Mouse (Mus musculus) kidney, adult 2 months (tissue): ENCODE results near the gene Nutf2-ps1. TPM values are rescaled to one million over a fixed set of nuclear protein-coding genes. Genes with fewer than 3 reads are reported as not detected.

Experiments used
- DNase-seq: peaks from one replicate; pipeline ENCODE4 v3.0.0; 2021
- H3K27ac ChIP-seq: fragments of 200-500 bp; 2 replicates; pipeline ENCODE4 v1.5.1; 2012; ENCODE audit warnings: low read depth, low read length, control low read depth, inconsistent platforms; ENCODE audit not compliant: insufficient read depth
- H3K27me3 ChIP-seq: fragments of 200-500 bp; replicated peaks from 2 replicates; pipeline ENCODE4 v1.6.1; 2012; ENCODE audit warnings: mild to moderate bottlenecking, moderate library complexity, low read length, inconsistent platforms; ENCODE audit not compliant: control insufficient read depth, insufficient read depth
- H3K36me3 ChIP-seq: fragments of 200-500 bp; 2 replicates; pipeline ENCODE4 v1.6.1; 2012; ENCODE audit warnings: mild to moderate bottlenecking, moderate library complexity, low read length, inconsistent platforms; ENCODE audit not compliant: control insufficient read depth, insufficient read depth
- H3K4me1 ChIP-seq: fragments of 200-500 bp; 2 replicates; pipeline ENCODE4 v1.6.1; 2011; ENCODE audit warnings: low read length; ENCODE audit not compliant: control insufficient read depth, insufficient read depth
- H3K4me3 ChIP-seq: fragments of 200-500 bp; 2 replicates; pipeline ENCODE4 v1.5.1; 2011; ENCODE audit warnings: mild to moderate bottlenecking, low read depth, low read length, control low read depth; ENCODE audit not compliant: insufficient read depth
- CTCF ChIP-seq: fragments of 200-500 bp; conservative IDR thresholded peaks from 2 replicates; pipeline ENCODE4 v1.5.1; 2011; ENCODE audit warnings: low read depth, mild to moderate bottlenecking, control low read depth, low read length, moderate library complexity, mixed read lengths; ENCODE audit not compliant: insufficient read depth, insufficient read length
- POLR2A ChIP-seq: fragments of 200-500 bp; IDR thresholded peaks from one replicate; pipeline ENCODE4 v1.6.1; 2011; ENCODE audit warnings: low read depth, low read length, control low read depth
- WGBS: fragments of 180-500 bp; shearing (Covaris S2); methylation state at CpG from one replicate; pipeline ENCODE4 v1.1.7; 2018; 5-methylcytosine and 5-hydroxymethylcytosine counted together
- polyA plus RNA-seq: library from polyadenylated mRNA; depleted of rRNA; stranded (reverse); fragments of >200 nt; gene quantifications from 2 replicates; pipeline ENCODE4 v1.2.3, GENCODE M21; 2012

Gene Nutf2-ps1
- polyA plus RNA-seq, 1 experiment = 96.4 TPM

DNA sequence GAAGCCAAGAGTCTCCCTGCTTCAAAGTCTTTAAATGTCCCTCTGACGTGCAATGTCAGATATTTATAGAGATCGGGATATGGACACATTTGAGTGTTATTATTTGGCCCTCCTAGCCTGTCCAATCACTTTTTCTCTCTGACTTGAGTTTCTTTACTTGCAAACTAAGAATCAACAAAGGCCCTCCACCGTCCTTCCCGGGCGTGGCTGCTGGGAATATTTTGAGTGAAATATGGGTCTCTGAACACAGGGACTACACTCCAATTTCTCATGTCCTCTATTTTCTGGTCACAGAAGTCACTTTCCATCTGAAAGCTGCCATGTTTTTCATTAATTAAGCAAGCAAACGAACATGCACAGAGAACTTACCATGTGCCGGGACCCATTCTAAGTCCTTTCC lies 14.3 kb downstream of the Nutf2-ps1 start:
- no peak for TF ChIP-seq CTCF
- no peak for TF ChIP-seq POLR2A
- H3K27me3 ChIP-seq = no peaks in the 10 kb centered on the region
- H3K27ac ChIP-seq = no peak overlapping the region
- 92% methylated on average over 7 of the region's 7 CpGs for WGBS
- no peaks in the 10 kb centered on the region for H3K36me3 ChIP-seq
- H3K4me3 ChIP-seq = no peak overlapping the region
- peaks cover 9% of the 10 kb centered on the region for H3K4me1 ChIP-seq
- no peak for DNase-seq

DNA sequence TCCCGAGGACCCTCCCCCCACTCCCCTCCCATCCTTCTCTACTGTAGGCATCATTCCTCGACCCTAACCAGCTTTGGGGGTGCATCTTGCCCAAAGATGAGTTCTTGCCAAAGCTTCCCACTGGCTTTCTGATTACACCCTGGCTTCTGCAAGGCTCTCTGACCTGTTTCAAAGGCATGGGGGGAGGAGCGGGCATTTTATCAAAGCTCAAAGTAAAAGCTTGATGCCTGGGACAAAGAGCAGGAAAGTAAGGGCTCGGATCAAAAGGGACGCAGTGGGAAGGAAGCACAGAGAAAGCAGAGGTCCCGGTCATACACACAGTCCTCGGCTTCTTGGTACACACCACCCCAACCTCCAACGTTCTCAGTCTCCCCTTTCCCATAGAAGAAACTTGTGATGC lies 14.7 kb downstream of the Nutf2-ps1 start:
- no peak for TF ChIP-seq POLR2A
- no peak for TF ChIP-seq CTCF
- Histone ChIP-seq H3K27me3 (no peaks in the 10 kb centered on the region), H3K4me1 (peaks cover 9% of the 10 kb centered on the region), H3K36me3 (no peaks in the 10 kb centered on the region), H3K4me3 (no peak overlapping the region), H3K27ac (no peak overlapping the region)
- DNase-seq = no peak
- 78% methylated on average over 8 of the region's 8 CpGs for WGBS

DNA sequence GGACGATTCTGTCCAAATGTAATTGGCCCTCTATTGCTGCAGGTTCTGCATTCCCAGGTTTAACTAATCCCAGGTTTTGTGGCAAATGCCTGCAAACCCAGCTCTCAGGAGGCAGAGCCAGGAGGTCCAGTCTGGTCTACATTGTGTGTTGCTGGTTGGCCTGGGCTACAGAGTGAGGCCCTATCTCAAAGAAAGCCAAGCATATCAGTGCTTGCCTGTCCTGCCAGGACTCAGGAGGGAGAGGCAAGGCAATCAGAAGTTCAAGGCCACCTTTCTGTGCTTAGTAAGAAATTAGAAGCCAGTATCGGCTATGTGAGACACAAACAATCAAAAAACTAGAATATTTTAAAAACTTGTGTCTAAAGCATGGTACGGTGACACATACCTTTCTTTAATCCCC lies 15.7 kb downstream of the Nutf2-ps1 start:
- no peak for TF ChIP-seq CTCF
- no peak for TF ChIP-seq POLR2A
- Histone ChIP-seq H3K27ac (no peak overlapping the region), H3K36me3 (no peaks in the 10 kb centered on the region), H3K4me1 (peaks cover 7% of the 10 kb centered on the region; the same call in 1 of the 2 replicates), H3K4me3 (no peak overlapping the region), H3K27me3 (no peaks in the 10 kb centered on the region)
- no peak for DNase-seq
- WGBS = 93% methylated on average over 3 of the region's 3 CpGs

DNA sequence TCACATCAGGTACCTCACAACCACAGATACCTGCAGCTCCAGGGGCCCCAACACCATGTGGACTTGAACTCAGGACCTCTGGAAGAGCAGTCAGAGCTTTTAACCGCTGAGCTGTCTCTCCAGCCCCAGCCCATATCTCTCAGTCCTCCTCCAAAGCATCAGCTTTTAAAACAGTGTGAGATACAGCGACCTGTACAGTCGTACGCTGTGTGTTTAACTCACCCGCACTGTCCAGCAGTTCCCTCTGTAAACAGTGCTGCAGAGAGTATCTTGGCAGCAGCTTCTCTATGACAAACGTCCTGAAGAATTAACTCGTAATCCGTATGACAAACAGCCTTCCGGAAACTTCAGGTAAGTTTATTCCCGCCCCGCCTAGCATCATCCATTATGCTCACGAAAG lies 16.3 kb downstream of the Nutf2-ps1 start:
- Histone ChIP-seq H3K27ac (no peak overlapping the region), H3K27me3 (no peaks in the 10 kb centered on the region), H3K4me1 (peaks cover 6% of the 10 kb centered on the region; the same call in 1 of the 2 replicates), H3K36me3 (no peaks in the 10 kb centered on the region), H3K4me3 (no peak overlapping the region)
- WGBS = 81% methylated on average over 12 of the region's 12 CpGs
- DNase-seq = no peak
- no peak for TF ChIP-seq CTCF
- TF ChIP-seq POLR2A = no peak

DNA sequence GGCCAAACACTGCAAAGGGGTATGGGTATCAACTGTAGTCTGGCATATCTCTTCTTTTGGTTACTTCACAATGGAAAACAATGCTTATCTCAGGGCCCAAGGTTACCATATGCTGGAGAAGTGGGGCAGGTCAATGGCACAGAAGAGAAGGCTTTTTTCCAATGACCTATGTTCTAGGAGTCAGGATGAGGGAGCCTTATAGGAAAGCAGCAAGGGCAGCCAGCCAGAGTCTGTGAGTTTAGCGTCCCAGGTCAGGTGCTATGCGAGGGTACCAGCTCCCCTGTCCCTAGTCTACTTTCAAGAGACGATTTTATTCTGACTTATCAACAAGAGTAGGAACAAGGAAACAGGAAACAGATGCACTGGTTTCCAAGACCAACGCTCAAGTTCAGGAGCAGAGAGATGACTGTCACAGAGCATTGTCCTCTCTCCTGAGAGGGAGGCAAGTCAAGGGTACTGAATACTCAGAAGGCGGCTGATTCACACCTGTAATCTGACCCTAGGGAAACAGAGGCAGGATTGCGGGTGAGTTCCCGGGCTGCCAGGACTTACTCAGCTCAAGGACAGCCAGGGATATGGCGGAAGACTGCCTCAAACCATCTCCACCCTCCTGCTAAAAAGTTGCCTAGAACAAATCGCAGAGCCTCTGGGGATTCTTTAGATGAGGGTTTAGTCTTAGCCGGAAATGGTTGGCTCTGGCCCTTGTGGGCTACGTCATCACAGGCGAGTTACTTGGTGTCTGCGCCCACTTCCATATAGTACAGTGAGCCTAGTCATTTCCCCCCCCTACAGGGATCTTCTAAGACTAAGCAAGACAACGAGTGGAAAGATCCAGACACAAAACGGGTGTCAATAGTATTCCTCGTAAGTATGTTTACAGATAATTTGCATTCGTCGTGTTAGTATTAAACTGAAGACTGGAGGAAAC lies 17.1 kb downstream of the Nutf2-ps1 start:
- no peak overlapping the region for H3K27ac ChIP-seq
- DNase-seq = no peak
- TF ChIP-seq POLR2A = no peak
- TF ChIP-seq CTCF = no peak
- H3K4me3 ChIP-seq = no peak overlapping the region
- no peaks in the 10 kb centered on the region for H3K36me3 ChIP-seq
- no peaks in the 10 kb centered on the region for H3K4me1 ChIP-seq
- H3K27me3 ChIP-seq = no peaks in the 10 kb centered on the region
- 76% methylated on average over 18 of the region's 18 CpGs for WGBS

- H3K4me1 ChIP-seq = no peaks in the 10 kb centered on the region
- TF ChIP-seq POLR2A (no peak), CTCF (no peak)
- no peak for DNase-seq
- H3K27ac ChIP-seq = no peak overlapping the region
- WGBS = 82% methylated on average over 4 of the region's 4 CpGs
- H3K4me3 ChIP-seq = no peak overlapping the region
- no peaks in the 10 kb centered on the region for H3K27me3 ChIP-seq
- H3K36me3 ChIP-seq = no peaks in the 10 kb centered on the region
These were observed 17.8 kb downstream of the Nutf2-ps1 start for GRCm38 (mm10) chr19:53571056-53571455.

DNA sequence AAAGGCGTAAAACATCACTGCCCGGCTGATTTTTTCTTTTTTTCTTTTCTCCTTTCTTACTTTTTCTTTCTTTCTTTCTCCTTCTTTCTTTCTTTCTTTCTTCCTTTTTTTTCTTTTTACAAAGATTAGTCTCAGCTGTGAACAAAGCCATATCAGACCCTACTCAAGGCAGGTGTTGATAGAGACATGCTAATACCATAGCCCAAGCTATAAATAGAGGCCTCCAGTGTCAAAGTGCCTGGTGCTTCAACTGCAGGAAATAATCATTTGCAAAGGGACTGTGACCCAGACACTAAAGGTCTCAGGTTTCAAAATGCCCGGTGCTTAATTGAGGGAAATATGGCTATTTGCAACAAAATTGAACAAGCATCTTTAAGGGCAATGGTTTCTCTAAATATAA lies 20.3 kb downstream of the Nutf2-ps1 start:
- Histone ChIP-seq H3K27me3 (no peaks in the 10 kb centered on the region), H3K4me3 (no peak overlapping the region), H3K36me3 (no peaks in the 10 kb centered on the region), H3K27ac (no peak overlapping the region), H3K4me1 (peaks cover 6% of the 10 kb centered on the region; the same call in 1 of the 2 replicates)
- WGBS = 71% methylated on average over 3 of the region's 3 CpGs
- no peak for TF ChIP-seq CTCF
- no peak for TF ChIP-seq POLR2A
- no peak for DNase-seq
